In genomic region chr19:53458770-53459406, GRCm38 (mm10) we compare ENCODE assay signal across 13 mouse cellular contexts.
A peak's percentile ranks its signal among the peaks of the same experiment; 100 is the strongest.
DNase-seq lines count a peak whose midpoint lies in the region; ATAC-seq and TF ChIP-seq lines count a peak whose summit lies in the region.
"Had no signal": no experiment of that assay in that cellular context is flagged by ENCODE, and none has a peak within 500 bp of the region (broad histone marks: within the 10 kb centered on the region; RNA-seq: fewer than 3 reads in every experiment).

No protein-coding gene starts in this region.

- ATAC-seq in neural tube, embryonic 12.5 days (ENCODE audit: low FRiP score, low read depth) = 0 out of 2 replicates have a peak, but pooled peaks have one; percentile 13
- ATAC-seq: inflammation-experienced regulatory T-cells, adult 6 months; liver, postnatal 0 days; Patski had no signal

- no peaks in the 10 kb centered on the region for H3K36me3 ChIP-seq in neural tube, embryonic 12.5 days
- no peaks in the 10 kb centered on the region for H3K36me3 ChIP-seq in midbrain, embryonic 10.5 days

- peaks cover 52% of the 10 kb centered on the region for H3K4me1 ChIP-seq in cerebellum, adult 2 months (ENCODE audit: control insufficient read depth, insufficient read depth, low read length)
- peaks cover 18% of the 10 kb centered on the region for H3K4me1 ChIP-seq in neural tube, embryonic 12.5 days
- H3K4me1 ChIP-seq in midbrain, embryonic 10.5 days = peaks cover 34% of the 10 kb centered on the region

- peak overlapping the region; percentile 55 for H3K27ac ChIP-seq in cerebellum, adult 2 months (ENCODE audit: insufficient read depth, low read length)
- H3K27ac ChIP-seq in neural tube, embryonic 12.5 days = no peak overlapping the region
- peak overlapping the region; percentile 15; the same call in 1 of the 2 replicates for H3K27ac ChIP-seq in midbrain, embryonic 10.5 days (replicated peaks)

- no peak overlapping the region for H3K4me3 ChIP-seq in cerebellum, adult 2 months (replicated peaks; ENCODE audit: insufficient read depth, low read depth, low read length)
- no peak overlapping the region for H3K4me3 ChIP-seq in neural tube, embryonic 12.5 days
- no peak overlapping the region for H3K4me3 ChIP-seq in midbrain, embryonic 10.5 days

- H3K9ac ChIP-seq in neural tube, embryonic 12.5 days = no peak overlapping the region
- H3K9ac ChIP-seq: liver, postnatal 0 days had no signal

- no peak overlapping the region for H3K4me2 ChIP-seq in neural tube, embryonic 12.5 days (replicated peaks)

- TF ChIP-seq POLR2A in cerebellum, adult 2 months (IDR thresholded peaks at IDR 0.05; ENCODE audit: borderline replicate concordance, insufficient read depth, low read length) = no peak

- DNase-seq in cerebellum, adult 2 months = no peak
- no peak for DNase-seq in cerebellum, adult 9-11 months
- DNase-seq in neural tube, embryonic 10.5 days (ENCODE audit: extremely low spot score, low spot score) = no peak
- peak; percentile 28 for DNase-seq in midbrain, embryonic 10.5 days (ENCODE audit: low spot score)
- DNase-seq in gastrocnemius, postnatal 4 days (ENCODE audit: low spot score in 2 of 2) = no peak
- no peak for DNase-seq in adrenal gland, postnatal 10 days
- no peak for DNase-seq in frontal cortex, postnatal 14 days (ENCODE audit: low spot score in 2 of 2)
- DNase-seq: adrenal gland, postnatal 25 days; liver, postnatal 0 days; spleen, adult 18-20 months had no signal

- no peak for TF ChIP-seq CTCF in cerebellum, adult 2 months (IDR thresholded peaks at IDR 0.05; ENCODE audit: borderline replicate concordance, insufficient read depth, low read depth, low read length)

- 59% methylated on average over 10 of the region's 10 CpGs for WGBS in cerebellum, adult 2 months
- WGBS in neural tube, embryonic 12.5 days = 53% methylated on average over 10 of the region's 10 CpGs
- WGBS in midbrain, embryonic 10.5 days = 41% methylated on average over 10 of the region's 10 CpGs

- no peaks in the 10 kb centered on the region for H3K9me3 ChIP-seq in neural tube, embryonic 12.5 days
- H3K9me3 ChIP-seq in midbrain, embryonic 10.5 days (replicated peaks) = no peaks in the 10 kb centered on the region

- H3K27me3 ChIP-seq in cerebellum, adult 2 months (ENCODE audit: control insufficient read depth, insufficient read depth, low read length) = no peaks in the 10 kb centered on the region
- H3K27me3 ChIP-seq in neural tube, embryonic 12.5 days (replicated peaks) = peaks cover 10% of the 10 kb centered on the region; the same call in 1 of the 2 replicates
- H3K27me3 ChIP-seq in midbrain, embryonic 10.5 days (ENCODE audit: low read depth, poor library complexity, severe bottlenecking) = peaks cover 37% of the 10 kb centered on the region
- H3K27me3 ChIP-seq: Patski had no signal
